Mouse (Mus musculus): ENCODE results near the gene Lce1b. TPM values are rescaled to one million over a fixed set of nuclear protein-coding genes. Genes with fewer than 3 reads are reported as not detected.

Lce1b gene
- total and polyA plus RNA-seq, 3 experiments: not detected

DNA sequence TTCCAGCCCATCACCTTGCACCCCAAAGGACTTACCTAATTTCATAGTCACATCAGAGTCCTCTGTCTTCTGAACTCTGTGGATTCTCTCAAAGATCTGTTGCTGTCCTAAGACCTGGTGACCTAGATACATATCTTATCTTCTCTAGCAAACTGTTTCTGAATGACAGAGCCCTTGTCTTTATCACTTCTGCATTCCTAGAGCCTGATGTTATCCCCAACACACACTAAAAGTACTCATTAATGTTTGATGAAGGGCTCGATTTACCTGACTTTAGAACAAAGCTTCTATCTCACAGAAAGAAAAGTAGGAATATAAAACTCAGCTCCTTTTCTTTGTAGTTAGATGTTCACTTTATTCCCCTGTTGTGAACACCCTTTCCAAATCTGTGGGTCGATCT is 35.2 kb downstream of the Lce1b start, which contains the start of gene Lce6a:
Lce6a (minus strand) TSS at position 101 of the 400 bp plus-strand sequence.
- H3K4me3 ChIP-seq (ENCODE audit: control insufficient read depth in 1 of 2, insufficient read depth in 1 of 2, low read depth in 2 of 2, low read length in 2 of 2): no peak within 1 kb of the TSS
- no peaks in the 10 kb centered on the region for H3K9me3 ChIP-seq (replicated peaks; ENCODE audit: insufficient read depth, low read length)

DNA sequence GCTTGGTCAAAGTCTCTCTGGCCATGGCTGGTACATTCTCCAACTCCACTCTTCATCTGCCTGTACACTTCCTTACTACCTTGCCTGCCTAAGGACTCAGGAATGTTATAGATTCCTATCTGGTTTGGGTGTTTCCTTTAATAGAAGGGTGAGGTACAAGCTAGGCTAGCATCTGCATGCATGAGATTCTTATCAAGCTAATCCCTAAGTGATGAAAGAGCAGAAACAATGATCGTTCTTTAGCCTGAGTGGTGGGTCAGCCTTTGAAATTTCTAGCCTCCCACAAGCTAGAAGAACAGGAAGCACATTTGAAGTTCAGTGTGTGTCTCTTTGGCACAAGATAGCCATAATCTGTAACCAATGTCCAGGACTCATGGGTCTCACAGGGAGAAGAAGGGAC is 46.9 kb downstream of the Lce1b start:
- Histone ChIP-seq H3K36me3 (ENCODE audit: control insufficient read depth in 1 of 2, insufficient read depth in 2 of 2, low read length in 2 of 2) (no peaks in the 10 kb centered on the region), H3K27ac (ENCODE audit: control insufficient read depth, low read depth, low read length) (no peak overlapping the region), H3K27me3 (ENCODE audit: control insufficient read depth in 1 of 2, insufficient read depth in 2 of 2, low read length in 2 of 2) (no peaks in the 10 kb centered on the region), H3K4me1 (ENCODE audit: control insufficient read depth in 1 of 2, insufficient read depth in 2 of 2, low read length in 2 of 2) (no peaks in the 10 kb centered on the region), H3K4me3 (ENCODE audit: control insufficient read depth in 1 of 2, insufficient read depth in 1 of 2, low read depth in 2 of 2, low read length in 2 of 2) (no peak overlapping the region), H3K79me2 (ENCODE audit: control insufficient read depth, insufficient read depth, low read length, poor library complexity) (no peaks in the 10 kb centered on the region), H3K9me3 (replicated peaks; ENCODE audit: insufficient read depth, low read length) (no peaks in the 10 kb centered on the region), H3K9ac (ENCODE audit: control insufficient read depth, low read depth, low read length, poor library complexity, severe bottlenecking) (no peak overlapping the region)
- TF ChIP-seq TBP (IDR thresholded peaks at IDR 0.05; ENCODE audit: low read depth, low read length): no peak
- TF ChIP-seq CTCF (IDR thresholded peaks at IDR 0.05 in 2 of 3, conservative IDR thresholded peaks at IDR 0.05 in 1 of 3; ENCODE audit: control insufficient read depth in 1 of 3, insufficient read depth in 1 of 3, low read depth in 2 of 3, low read length in 3 of 3, poor library complexity in 1 of 3, severe bottlenecking in 1 of 3): no peak
- no peak for TF ChIP-seq TAL1 (IDR thresholded peaks at IDR 0.05; ENCODE audit: low read length)
- no peak for TF ChIP-seq RAD21 (IDR thresholded peaks at IDR 0.05; ENCODE audit: low read depth, low read length)
- TF ChIP-seq SIN3A (IDR thresholded peaks at IDR 0.05; ENCODE audit: low read length): no peak
- TF ChIP-seq ZMIZ1 (IDR thresholded peaks at IDR 0.05; ENCODE audit: low read depth, low read length): no peak
- TF ChIP-seq MEF2A (IDR thresholded peaks at IDR 0.05; ENCODE audit: extremely low read depth, insufficient replicate concordance, low read depth, low read length, poor library complexity, severe bottlenecking): no peak
- no peak for TF ChIP-seq USF1 (IDR thresholded peaks at IDR 0.05; ENCODE audit: low read depth, low read length)
- no peak for TF ChIP-seq NRF1 (IDR thresholded peaks at IDR 0.05; ENCODE audit: insufficient read depth, low read depth, low read length, poor library complexity, severe bottlenecking)
- no peak for TF ChIP-seq KAT2A (conservative IDR thresholded peaks at IDR 0.05; ENCODE audit: low read depth, low read length)
- TF ChIP-seq CHD1 (IDR thresholded peaks at IDR 0.05; ENCODE audit: low read depth, low read length): no peak
- DNase-seq (ENCODE audit: low read depth, low spot score): no peak

More for the DNA sequence above, 35.2 kb downstream of the Lce1b start, which contains the start of gene Lce6a:
- no peak within 1 kb of the TSS for H3K9ac ChIP-seq (ENCODE audit: control insufficient read depth, low read depth, low read length, poor library complexity, severe bottlenecking)
- H3K27me3 ChIP-seq (ENCODE audit: control insufficient read depth in 1 of 2, insufficient read depth in 2 of 2, low read length in 2 of 2): no peaks in the 10 kb centered on the region
- H3K27ac ChIP-seq (ENCODE audit: control insufficient read depth, low read depth, low read length): no peak within 1 kb of the TSS
- no peaks in the 10 kb centered on the region for H3K36me3 ChIP-seq (ENCODE audit: control insufficient read depth in 1 of 2, insufficient read depth in 2 of 2, low read length in 2 of 2)
- TF ChIP-seq NELFE (IDR thresholded peaks at IDR 0.05; ENCODE audit: low read depth, low read length) (no peak), ELF1 (IDR thresholded peaks at IDR 0.05; ENCODE audit: low read depth, low read length) (no peak), KAT2A (conservative IDR thresholded peaks at IDR 0.05; ENCODE audit: low read depth, low read length) (no peak), TBP (IDR thresholded peaks at IDR 0.05; ENCODE audit: low read depth, low read length) (no peak), SMC3 (IDR thresholded peaks at IDR 0.05; ENCODE audit: low read depth, low read length) (no peak), NRF1 (IDR thresholded peaks at IDR 0.05; ENCODE audit: insufficient read depth, low read depth, low read length, poor library complexity, severe bottlenecking) (no peak), CHD1 (IDR thresholded peaks at IDR 0.05; ENCODE audit: low read depth, low read length) (no peak), UBTF (IDR thresholded peaks at IDR 0.05; ENCODE audit: borderline replicate concordance, insufficient read depth, low read depth, low read length) (no peak), MAZ (IDR thresholded peaks at IDR 0.05; ENCODE audit: low read depth, low read length) (no peak)
- no peaks in the 10 kb centered on the region for H3K4me1 ChIP-seq (ENCODE audit: control insufficient read depth in 1 of 2, insufficient read depth in 2 of 2, low read length in 2 of 2)
- H3K79me2 ChIP-seq (ENCODE audit: control insufficient read depth, insufficient read depth, low read length, poor library complexity): no peaks in the 10 kb centered on the region
- no peak for DNase-seq (ENCODE audit: low read depth, low spot score)
